Mouse (Mus musculus): ENCODE results near the gene Ccdc148. TPM values are rescaled to one million over a fixed set of nuclear protein-coding genes. Genes with fewer than 3 reads are reported as not detected.

Gene Ccdc148
- polyA plus RNA-seq, 1 experiment = not detected

- Histone ChIP-seq H3K27me3 (replicated peaks) (no peaks in the 10 kb centered on the region), H3K9me3 (no peaks in the 10 kb centered on the region), H3K4me1 (0 out of 2 replicates have a peak, but pooled peaks cover 3% of the 10 kb centered on the region), H3K36me3 (replicated peaks; ENCODE audit: low read length) (no peaks in the 10 kb centered on the region), H3K4me3 (replicated peaks) (no peak overlapping the region)
- TF ChIP-seq GATA1 (IDR thresholded peaks at IDR 0.05; ENCODE audit: borderline replicate concordance, low read length) (no peak), FLI1 (IDR thresholded peaks at IDR 0.05; ENCODE audit: low read length) (no peak)
Measured at GRCm38 (mm10) chr2:59055615-59056145, 104.8 kb downstream of the Ccdc148 start.

GRCm38 (mm10) chr2:59054339-59054738, 106.1 kb downstream of the Ccdc148 start:
- no peak for TF ChIP-seq FLI1 (IDR thresholded peaks at IDR 0.05; ENCODE audit: low read length)
- Histone ChIP-seq H3K36me3 (replicated peaks; ENCODE audit: low read length) (no peaks in the 10 kb centered on the region), H3K27me3 (replicated peaks) (no peaks in the 10 kb centered on the region), H3K4me3 (replicated peaks) (no peak overlapping the region), H3K4me1 (0 out of 2 replicates have a peak, but pooled peaks cover 3% of the 10 kb centered on the region), H3K9me3 (no peaks in the 10 kb centered on the region)

- Histone ChIP-seq H3K27me3 (replicated peaks) (no peaks in the 10 kb centered on the region), H3K4me1 (0 out of 2 replicates have a peak, but pooled peaks cover 3% of the 10 kb centered on the region), H3K9me3 (no peaks in the 10 kb centered on the region), H3K36me3 (replicated peaks; ENCODE audit: low read length) (no peaks in the 10 kb centered on the region), H3K4me3 (replicated peaks) (no peak overlapping the region)
- TF ChIP-seq FLI1 (IDR thresholded peaks at IDR 0.05; ENCODE audit: low read length) (no peak), GATA1 (IDR thresholded peaks at IDR 0.05; ENCODE audit: borderline replicate concordance, low read length) (no peak)
Measured at GRCm38 (mm10) chr2:59053461-59054039, 106.9 kb downstream of the Ccdc148 start.

GRCm38 (mm10) chr2:59050245-59050824, 110.1 kb downstream of the Ccdc148 start:
- Histone ChIP-seq H3K36me3 (replicated peaks; ENCODE audit: low read length) (no peaks in the 10 kb centered on the region), H3K9me3 (no peaks in the 10 kb centered on the region)
- TF ChIP-seq GATA1 (IDR thresholded peaks at IDR 0.05; ENCODE audit: borderline replicate concordance, low read length) (no peak), FLI1 (IDR thresholded peaks at IDR 0.05; ENCODE audit: low read length) (no peak)

GRCm38 (mm10) chr2:59049686-59050085, 110.8 kb downstream of the Ccdc148 start:
- Histone ChIP-seq H3K9me3 (no peaks in the 10 kb centered on the region), H3K4me1 (no peaks in the 10 kb centered on the region)
- no peak for TF ChIP-seq FLI1 (IDR thresholded peaks at IDR 0.05; ENCODE audit: low read length)
- no peak for TF ChIP-seq GATA1 (IDR thresholded peaks at IDR 0.05; ENCODE audit: borderline replicate concordance, low read length)

More at GRCm38 (mm10) chr2:59050245-59050824, 110.1 kb downstream of the Ccdc148 start:
- Histone ChIP-seq H3K4me1 (no peaks in the 10 kb centered on the region), H3K27me3 (replicated peaks) (no peaks in the 10 kb centered on the region), H3K4me3 (replicated peaks) (no peak overlapping the region)

GRCm38 (mm10) chr2:59048775-59049451, 111.6 kb downstream of the Ccdc148 start:
- no peak for TF ChIP-seq GATA1 (IDR thresholded peaks at IDR 0.05; ENCODE audit: borderline replicate concordance, low read length)
- no peak for TF ChIP-seq FLI1 (IDR thresholded peaks at IDR 0.05; ENCODE audit: low read length)
- Histone ChIP-seq H3K4me1 (no peaks in the 10 kb centered on the region), H3K36me3 (replicated peaks; ENCODE audit: low read length) (no peaks in the 10 kb centered on the region), H3K4me3 (replicated peaks) (no peak overlapping the region), H3K9me3 (no peaks in the 10 kb centered on the region), H3K27me3 (replicated peaks) (no peaks in the 10 kb centered on the region)

More at GRCm38 (mm10) chr2:59049686-59050085, 110.8 kb downstream of the Ccdc148 start:
- H3K27me3 ChIP-seq (replicated peaks) = no peaks in the 10 kb centered on the region
- H3K4me3 ChIP-seq (replicated peaks) = no peak overlapping the region
- H3K36me3 ChIP-seq (replicated peaks; ENCODE audit: low read length) = no peaks in the 10 kb centered on the region

- TF ChIP-seq GATA1 (IDR thresholded peaks at IDR 0.05; ENCODE audit: borderline replicate concordance, low read length) = no peak
- no peak for TF ChIP-seq FLI1 (IDR thresholded peaks at IDR 0.05; ENCODE audit: low read length)
- Histone ChIP-seq H3K27me3 (replicated peaks) (no peaks in the 10 kb centered on the region), H3K4me3 (replicated peaks) (no peak overlapping the region), H3K36me3 (replicated peaks; ENCODE audit: low read length) (no peaks in the 10 kb centered on the region), H3K4me1 (peaks cover 5% of the 10 kb centered on the region; the same call in 1 of the 2 replicates), H3K9me3 (peaks cover 5% of the 10 kb centered on the region; the same call in 1 of the 2 replicates)
Measured at GRCm38 (mm10) chr2:59043313-59044032, 117.0 kb downstream of the Ccdc148 start.

- H3K36me3 ChIP-seq (replicated peaks; ENCODE audit: low read length) = no peaks in the 10 kb centered on the region
- peaks cover 5% of the 10 kb centered on the region; the same call in 1 of the 2 replicates for H3K9me3 ChIP-seq
- no peaks in the 10 kb centered on the region for H3K27me3 ChIP-seq (replicated peaks)
- no peak overlapping the region for H3K4me3 ChIP-seq (replicated peaks)
- H3K4me1 ChIP-seq = peaks cover 5% of the 10 kb centered on the region; the same call in 1 of the 2 replicates
- no peak for TF ChIP-seq FLI1 (IDR thresholded peaks at IDR 0.05; ENCODE audit: low read length)
- no peak for TF ChIP-seq GATA1 (IDR thresholded peaks at IDR 0.05; ENCODE audit: borderline replicate concordance, low read length)
Measured at GRCm38 (mm10) chr2:59042616-59043015, 117.9 kb downstream of the Ccdc148 start.

GRCm38 (mm10) chr2:59036433-59036832, 124.0 kb downstream of the Ccdc148 start:
- Histone ChIP-seq H3K27me3 (replicated peaks) (no peaks in the 10 kb centered on the region), H3K4me1 (no peaks in the 10 kb centered on the region), H3K36me3 (replicated peaks; ENCODE audit: low read length) (no peaks in the 10 kb centered on the region), H3K9me3 (no peaks in the 10 kb centered on the region), H3K4me3 (replicated peaks) (no peak overlapping the region)
- TF ChIP-seq FLI1 (IDR thresholded peaks at IDR 0.05; ENCODE audit: low read length) (no peak), GATA1 (IDR thresholded peaks at IDR 0.05; ENCODE audit: borderline replicate concordance, low read length) (no peak)
